Mouse (Mus musculus) heart, adult 2 months (tissue): Measurements from ENCODE around the gene Hnrnpa3.

ENCODE experiments used
- CTCF ChIP-seq: fragments of 200-600 bp; IDR thresholded peaks from 2 replicates; pipeline ENCODE4 v1.8.1; 2022; ENCODE audit warnings: antibody characterized with exemption, mild to moderate bottlenecking, moderate library complexity
- EP300 ChIP-seq: fragments of 200-500 bp; IDR thresholded peaks from 2 replicates; pipeline ENCODE4 v1.6.1; 2011; ENCODE audit warnings: low read depth, low read length, control low read depth; ENCODE audit not compliant: insufficient read depth

DNA sequence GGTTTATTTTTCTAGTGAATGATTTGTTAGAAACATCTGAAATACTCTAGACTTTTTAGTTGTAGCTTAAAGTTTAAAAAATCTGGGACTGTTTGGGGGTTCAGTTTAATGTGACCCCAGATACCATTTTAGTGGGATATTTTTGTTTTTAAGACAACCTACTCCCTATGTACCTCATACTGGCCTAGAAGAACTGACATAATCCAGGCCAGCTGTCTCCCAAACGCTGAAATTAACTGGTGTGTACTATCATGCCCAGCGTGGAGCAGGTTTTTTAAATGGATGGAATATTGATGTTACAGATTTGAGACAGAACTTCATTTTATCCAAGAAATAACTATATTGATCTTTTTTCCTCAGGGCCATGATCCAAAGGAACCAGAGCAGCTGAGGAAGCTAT, 2.0 kb downstream of the Hnrnpa3 start:
- TF ChIP-seq CTCF (no peak), EP300 (no peak)
